8 mouse cellular contexts compared by ENCODE assay signal in the genomic region with DNA sequence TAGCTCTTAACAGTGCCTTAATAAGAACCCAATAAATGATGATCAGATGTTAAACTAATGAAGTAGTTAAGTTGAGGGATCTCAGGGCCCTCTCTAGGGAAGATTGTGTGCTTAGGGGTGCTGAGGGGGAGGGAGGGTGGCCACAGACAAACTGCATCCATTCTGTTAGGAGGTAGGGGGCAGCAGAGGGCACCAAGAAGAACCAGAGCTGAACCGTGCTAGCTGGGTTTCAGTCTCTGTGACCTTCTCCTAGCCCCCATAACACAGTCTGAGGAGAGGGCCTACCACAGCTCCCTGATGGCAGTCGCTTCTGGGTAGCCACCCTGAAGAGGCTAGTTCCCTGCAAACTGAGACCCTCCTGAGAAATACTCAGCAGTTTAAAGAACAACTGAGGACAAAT.
DNase-seq lines count a peak whose midpoint lies in the region; ATAC-seq lines count a peak whose summit lies in the region.

No protein-coding gene starts in this region.

- no peak overlapping the region for H3K9ac ChIP-seq in kidney, embryonic 16.5 days (replicated peaks; ENCODE audit: low read length)

- no peak overlapping the region for H3K27ac ChIP-seq in kidney, embryonic 16.5 days (ENCODE audit: low read length)

- peak; percentile 11 to 38 for DNase-seq in heart, adult 18-20 months
- DNase-seq in heart, adult 8-10 months (ENCODE audit: low spot score), result no peak
- peak; percentile 48 for DNase-seq in A20 (ENCODE audit: low read depth, low spot score)
- DNase-seq in adrenal gland, postnatal 14 days, result peak; percentile 65
- peak; percentile 68 for DNase-seq in retina, postnatal 1 day
- DNase-seq in spleen, adult 18-20 months, result no peak
- DNase-seq in gastrocnemius, postnatal 36 days, result no peak

- no peaks in the 10 kb centered on the region for H3K4me1 ChIP-seq in kidney, embryonic 16.5 days (ENCODE audit: insufficient read depth, low read length)

- H3K27me3 ChIP-seq in kidney, embryonic 16.5 days (ENCODE audit: insufficient read depth, low read length), result no peaks in the 10 kb centered on the region; the same call in 1 of the 2 replicates

- no peaks in the 10 kb centered on the region for H3K36me3 ChIP-seq in kidney, embryonic 16.5 days (ENCODE audit: insufficient read depth, low read length)

- H3K9me3 ChIP-seq in kidney, embryonic 16.5 days (ENCODE audit: low read length), result no peaks in the 10 kb centered on the region

- 0 out of 2 replicates have a peak, but pooled peaks have one; percentile 23 for ATAC-seq in kidney, embryonic 16.5 days (ENCODE audit: low FRiP score, low TSS enrichment)

- H3K4me3 ChIP-seq in kidney, embryonic 16.5 days (ENCODE audit: low read length), result no peak overlapping the region

- 14% methylated on average over 2 of the region's 2 CpGs for WGBS in kidney, embryonic 16.5 days

- intact Hi-C loops in gastrocnemius, postnatal 36 days (cut with DNase I), result loop anchor here (5.0 kb wide), 1 partner anchor 195 kb away; no protein-coding TSS in a partner anchor

- H3K4me2 ChIP-seq in kidney, embryonic 16.5 days (replicated peaks; ENCODE audit: low read depth, low read length), result no peak overlapping the region

Comparison
In these comparisons a context has a peak if more than half of its experiments do, and no peak if none do; other contexts are left out.
1. DNase-seq: peak in heart, adult 18-20 months (2 of 2), A20 (single experiment), adrenal gland, postnatal 14 days (single experiment) and retina, postnatal 1 day (single experiment); none in heart, adult 8-10 months (single experiment), spleen, adult 18-20 months (0 of 2) and gastrocnemius, postnatal 36 days (0 of 2).